Mouse (Mus musculus) limb, embryonic 11.5 days (tissue): Measurements from ENCODE around the gene Rarres1. TPM values are rescaled to one million over a fixed set of nuclear protein-coding genes. Genes with fewer than 3 reads are reported as not detected.

Source experiments
- ATAC-seq: fragments of 200-750 bp; cut with Nextera tagmentation; 2 replicates; pipeline ENCODE4 v1.8.0; 2017; ENCODE audit warnings: low read depth; ENCODE audit not compliant: insufficient number of reproducible peaks, low FRiP score, low TSS enrichment
- DNase-seq: peaks from one replicate; pipeline ENCODE4 v3.0.0-alpha.2; 2015; ENCODE audit warnings: low spot score
- H3K27ac ChIP-seq: fragments of 300-500 bp; sonication (generic); replicated peaks from 2 replicates; pipeline ENCODE4 v1.5.1; 2014; ENCODE audit warnings: low read depth, mild to moderate bottlenecking, low read length
- H3K27me3 ChIP-seq: fragments of 300-500 bp; sonication (generic); 2 replicates; pipeline ENCODE4 v1.6.1; 2014; ENCODE audit warnings: mild to moderate bottlenecking, low read length, mixed read lengths; ENCODE audit not compliant: control insufficient read depth, insufficient read depth
- H3K36me3 ChIP-seq: fragments of 300-500 bp; sonication (generic); 2 replicates; pipeline ENCODE4 v1.6.1; 2014; ENCODE audit warnings: mild to moderate bottlenecking, low read length, moderate library complexity, mixed read lengths; ENCODE audit not compliant: control insufficient read depth, insufficient read depth
- H3K4me1 ChIP-seq: fragments of 300-500 bp; sonication (generic); 2 replicates; pipeline ENCODE4 v1.6.1; 2014; ENCODE audit warnings: low read length, mixed read lengths; ENCODE audit not compliant: control insufficient read depth, insufficient read depth
- H3K4me2 ChIP-seq: fragments of 300-500 bp; sonication (generic); 2 replicates; pipeline ENCODE4 v1.6.1; 2014; ENCODE audit warnings: low read depth, mild to moderate bottlenecking, moderate library complexity; ENCODE audit not compliant: severe bottlenecking
- H3K4me3 ChIP-seq: fragments of 300-500 bp; sonication (generic); 2 replicates; pipeline ENCODE4 v1.5.1; 2014; ENCODE audit warnings: low read depth, low read length
- H3K9ac ChIP-seq: fragments of 300-500 bp; sonication (generic); 2 replicates; pipeline ENCODE4 v1.6.1; 2014; ENCODE audit warnings: mild to moderate bottlenecking, low read length
- H3K9me3 ChIP-seq: fragments of 300-500 bp; sonication (generic); 2 replicates; pipeline ENCODE4 v1.6.1; 2016; ENCODE audit warnings: low read length; ENCODE audit not compliant: control insufficient read depth
- WGBS: fragments of 180-500 bp; shearing (Covaris S2); extraction: QIAGEN DNeasy Blood & Tissue Kit; methylation state at CpG from one replicate; pipeline ENCODE4 v1.1.7; 2014; 5-methylcytosine and 5-hydroxymethylcytosine counted together
- polyA plus RNA-seq: library from polyadenylated mRNA; unstranded; fragments of >200 nt; fragmentation: Nextera tagmentation; extraction: Ambion mirVana; gene quantifications from 2 replicates; pipeline ENCODE4 v1.2.1, GENCODE M21; 2014

Gene Rarres1
- polyA plus RNA-seq, 1 experiment from 2014 or later = 9.8 TPM

- Histone ChIP-seq H3K4me3 (peak overlapping the region; percentile 65), H3K4me2 (peak overlapping the region; percentile 72), H3K36me3 (peaks cover 9% of the 10 kb centered on the region; the same call in 1 of the 2 replicates), H3K27ac (peak overlapping the region; percentile 89), H3K9ac (peak overlapping the region; percentile 77), H3K27me3 (no peaks in the 10 kb centered on the region), H3K4me1 (0 out of 2 replicates have a peak, but pooled peaks cover 3% of the 10 kb centered on the region), H3K9me3 (no peaks in the 10 kb centered on the region)
- DNase-seq (peak; percentile 58), ATAC-seq (peak; percentile 32; the same call in 1 of the 2 replicates)
- 2% methylated on average over 12 of the region's 12 CpGs for WGBS
Measured at GRCm38 (mm10) chr3:67463001-67463400, 52.3 kb downstream of the Rarres1 start.

GRCm38 (mm10) chr3:67462578-67462977, 52.7 kb downstream of the Rarres1 start:
- ATAC-seq (no peak), DNase-seq (peak; percentile 28)
- H3K9ac ChIP-seq = no peak overlapping the region; the same call in 1 of the 2 replicates
- H3K4me1 ChIP-seq = 0 out of 2 replicates have a peak, but pooled peaks cover 3% of the 10 kb centered on the region
- WGBS = 49% methylated on average over 10 of the region's 10 CpGs
- H3K27me3 ChIP-seq = no peaks in the 10 kb centered on the region
- peak overlapping the region; percentile 65 for H3K4me3 ChIP-seq
- H3K27ac ChIP-seq = no peak overlapping the region
- H3K4me2 ChIP-seq = peak overlapping the region; percentile 72
- no peaks in the 10 kb centered on the region for H3K9me3 ChIP-seq
- H3K36me3 ChIP-seq = peaks cover 10% of the 10 kb centered on the region; the same call in 1 of the 2 replicates

- Histone ChIP-seq H3K4me1 (0 out of 2 replicates have a peak, but pooled peaks cover 3% of the 10 kb centered on the region), H3K9ac (no peak overlapping the region), H3K27me3 (no peaks in the 10 kb centered on the region), H3K27ac (no peak overlapping the region), H3K36me3 (peaks cover 11% of the 10 kb centered on the region; the same call in 1 of the 2 replicates), H3K9me3 (no peaks in the 10 kb centered on the region), H3K4me2 (peak overlapping the region; percentile 72; the same call in 1 of the 2 replicates), H3K4me3 (no peak overlapping the region)
- WGBS = 87% methylated on average over 7 of the region's 7 CpGs
- no peak for DNase-seq
- ATAC-seq = no peak
Measured at GRCm38 (mm10) chr3:67462015-67462414, 53.3 kb downstream of the Rarres1 start.

GRCm38 (mm10) chr3:67459881-67460280, 55.4 kb downstream of the Rarres1 start:
- H3K27ac ChIP-seq = no peak overlapping the region
- no peaks in the 10 kb centered on the region for H3K9me3 ChIP-seq
- H3K36me3 ChIP-seq = peaks cover 19% of the 10 kb centered on the region; the same call in 1 of the 2 replicates
- no peak overlapping the region for H3K9ac ChIP-seq
- H3K4me1 ChIP-seq = 0 out of 2 replicates have a peak, but pooled peaks cover 3% of the 10 kb centered on the region
- H3K4me3 ChIP-seq = no peak overlapping the region
- DNase-seq (no peak), ATAC-seq (no peak)
- H3K27me3 ChIP-seq = no peaks in the 10 kb centered on the region
- 90% methylated on average over 3 of the region's 3 CpGs for WGBS
- no peak overlapping the region for H3K4me2 ChIP-seq

- no peak overlapping the region for H3K27ac ChIP-seq
- no peak overlapping the region for H3K4me2 ChIP-seq
- H3K9ac ChIP-seq = no peak overlapping the region
- peaks cover 17% of the 10 kb centered on the region for H3K36me3 ChIP-seq
- 87% methylated on average over 5 of the region's 5 CpGs for WGBS
- H3K4me3 ChIP-seq = no peak overlapping the region
- DNase-seq (no peak), ATAC-seq (no peak)
- no peaks in the 10 kb centered on the region for H3K4me1 ChIP-seq
- H3K27me3 ChIP-seq = no peaks in the 10 kb centered on the region
- H3K9me3 ChIP-seq = no peaks in the 10 kb centered on the region
Measured at GRCm38 (mm10) chr3:67450601-67451210, 64.6 kb downstream of the Rarres1 start.

GRCm38 (mm10) chr3:67449660-67450059, 65.7 kb downstream of the Rarres1 start:
- peaks cover 15% of the 10 kb centered on the region for H3K36me3 ChIP-seq
- no peaks in the 10 kb centered on the region for H3K4me1 ChIP-seq
- H3K9me3 ChIP-seq = no peaks in the 10 kb centered on the region
- H3K9ac ChIP-seq = no peak overlapping the region
- DNase-seq (no peak), ATAC-seq (no peak)
- WGBS = 94% methylated on average over 21 of the region's 21 CpGs
- H3K4me2 ChIP-seq = no peak overlapping the region
- H3K4me3 ChIP-seq = no peak overlapping the region
- H3K27me3 ChIP-seq = no peaks in the 10 kb centered on the region
- H3K27ac ChIP-seq = no peak overlapping the region

GRCm38 (mm10) chr3:67447143-67447542, 68.2 kb downstream of the Rarres1 start:
- Histone ChIP-seq H3K9ac (no peak overlapping the region), H3K9me3 (no peaks in the 10 kb centered on the region), H3K4me2 (no peak overlapping the region), H3K4me3 (no peak overlapping the region), H3K27me3 (no peaks in the 10 kb centered on the region), H3K27ac (no peak overlapping the region), H3K4me1 (no peaks in the 10 kb centered on the region), H3K36me3 (peaks cover 15% of the 10 kb centered on the region; the same call in 1 of the 2 replicates)
- 96% methylated on average over 2 of the region's 2 CpGs for WGBS
- ATAC-seq (no peak), DNase-seq (no peak)

- no peaks in the 10 kb centered on the region for H3K9me3 ChIP-seq
- H3K4me1 ChIP-seq = peaks cover 6% of the 10 kb centered on the region; the same call in 1 of the 2 replicates
- H3K9ac ChIP-seq = no peak overlapping the region
- no peak overlapping the region for H3K4me2 ChIP-seq
- DNase-seq = no peak
- no peak overlapping the region for H3K27ac ChIP-seq
- H3K27me3 ChIP-seq = no peaks in the 10 kb centered on the region
- ATAC-seq = no peak
- WGBS = 92% methylated on average over 6 of the region's 6 CpGs
- H3K36me3 ChIP-seq = peaks cover 9% of the 10 kb centered on the region; the same call in 1 of the 2 replicates
- H3K4me3 ChIP-seq = no peak overlapping the region
Measured at GRCm38 (mm10) chr3:67434011-67434410, 81.3 kb downstream of the Rarres1 start.
